Mouse (Mus musculus): ENCODE results near the gene Kcnj6. TPM values are rescaled to one million over a fixed set of nuclear protein-coding genes. Genes with fewer than 3 reads are reported as not detected.
A peak's percentile ranks its signal among the peaks of the same experiment; 100 is the strongest.

The Kcnj6 gene
- total and polyA plus RNA-seq, 2 experiments from 2014 or later = 1.5 to 8.7 TPM

DNA sequence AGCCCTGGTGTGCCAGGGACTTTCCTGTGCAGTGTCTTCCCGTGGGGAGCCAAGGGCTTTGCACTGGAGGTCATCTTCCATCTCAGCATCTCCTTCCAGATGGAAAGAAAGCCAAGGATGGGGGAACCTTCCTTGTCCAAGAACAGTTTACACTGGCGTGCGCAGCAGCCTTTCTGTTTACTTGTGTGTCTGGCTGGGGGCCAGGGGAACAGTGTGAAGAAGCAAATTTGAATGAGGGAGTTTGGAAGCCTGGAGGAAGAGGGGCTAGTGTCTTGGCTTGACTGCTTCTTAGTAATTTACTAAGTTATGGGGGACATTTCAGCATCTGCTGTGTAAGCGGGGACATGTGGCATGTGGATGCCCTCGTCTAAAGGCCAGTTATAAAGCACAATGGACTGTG, 50.7 kb downstream of the Kcnj6 start:
- no peak for TF ChIP-seq CTCF (IDR thresholded peaks at IDR 0.05; ENCODE audit: low read depth)
- Histone ChIP-seq H3K27me3 (ENCODE audit: insufficient read depth, low read length) (no peaks in the 10 kb centered on the region), H3K36me3 (ENCODE audit: insufficient read depth) (no peaks in the 10 kb centered on the region)

GRCm38 (mm10) chr16:94932702-94933101, 64.8 kb downstream of the Kcnj6 start:
- DNase-seq (no peak), ATAC-seq (no peak)
- Histone ChIP-seq H3K9ac (no peak overlapping the region), H3K9me3 (ENCODE audit: low read length) (no peaks in the 10 kb centered on the region), H3K4me1 (ENCODE audit: insufficient read depth) (peaks cover 9% of the 10 kb centered on the region), H3K27me3 (ENCODE audit: insufficient read depth, low read length) (no peaks in the 10 kb centered on the region), H3K4me2 (ENCODE audit: low read depth) (no peak overlapping the region), H3K36me3 (ENCODE audit: insufficient read depth) (no peaks in the 10 kb centered on the region), H3K27ac (ENCODE audit: low read depth, low read length) (no peak overlapping the region), H3K4me3 (ENCODE audit: low read depth, low read length) (no peak overlapping the region)
- TF ChIP-seq CTCF (IDR thresholded peaks at IDR 0.05; ENCODE audit: low read depth) = no peak
- WGBS = 86% methylated on average over 8 of the region's 8 CpGs

More for the DNA sequence above, 50.7 kb downstream of the Kcnj6 start:
- Histone ChIP-seq H3K27ac (ENCODE audit: low read depth, low read length) (no peak overlapping the region), H3K4me3 (ENCODE audit: low read depth, low read length) (no peak overlapping the region), H3K9me3 (ENCODE audit: low read length) (no peaks in the 10 kb centered on the region), H3K4me2 (ENCODE audit: low read depth) (no peak overlapping the region), H3K9ac (no peak overlapping the region), H3K4me1 (ENCODE audit: insufficient read depth) (no peaks in the 10 kb centered on the region)
- no peak for ATAC-seq
- 47% methylated on average over 5 of the region's 5 CpGs for WGBS
- DNase-seq = peak; percentile 26

DNA sequence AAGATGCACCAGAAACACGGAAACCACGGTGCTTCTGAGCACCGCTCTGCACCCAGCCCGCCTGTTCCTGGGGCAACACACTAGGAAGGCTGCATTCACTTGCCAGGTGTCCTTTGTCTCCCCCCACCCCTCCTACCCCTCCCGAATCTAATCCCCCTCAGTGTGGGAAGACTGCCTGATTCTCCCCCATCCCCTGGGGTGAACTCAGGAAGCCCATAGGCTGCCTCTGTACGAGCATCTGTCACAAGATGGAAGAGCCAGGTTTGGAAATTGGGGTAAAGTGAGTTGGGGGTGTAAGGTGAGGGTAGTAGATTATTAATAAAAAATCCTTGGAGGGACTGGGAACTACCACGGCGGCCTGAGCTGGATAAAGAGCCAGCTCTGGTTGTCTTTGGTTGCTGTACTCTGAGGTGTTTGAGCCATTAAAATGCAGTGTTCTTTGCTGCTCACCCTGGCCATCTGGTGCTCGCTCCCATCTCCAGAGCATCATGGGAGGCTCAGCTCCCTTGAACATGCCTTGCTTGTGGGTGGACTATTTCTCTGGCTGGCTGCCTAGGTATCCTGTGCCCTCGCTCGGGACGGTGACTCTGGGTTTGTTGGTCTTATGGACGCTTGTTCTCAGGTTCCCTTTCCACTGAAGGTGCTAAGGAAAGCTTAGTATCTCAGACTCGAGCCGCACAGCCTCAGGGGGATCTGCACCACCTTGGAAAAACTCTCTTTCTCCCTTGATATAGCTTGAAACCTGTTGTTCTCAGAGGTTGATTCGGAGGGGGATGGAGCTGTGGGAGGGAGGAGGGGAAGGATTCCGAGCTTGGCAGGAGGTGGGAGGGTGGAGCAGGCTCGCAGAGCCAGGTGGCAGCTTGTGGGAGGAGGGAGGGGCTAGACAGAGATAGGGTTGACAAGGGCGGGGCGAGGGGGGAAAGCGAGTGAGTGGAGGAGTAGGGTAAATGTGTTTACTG, 65.9 kb downstream of the Kcnj6 start:
- peak overlapping the region; percentile 29; the same call in 1 of the 2 replicates for H3K27ac ChIP-seq (ENCODE audit: low read depth, low read length)
- H3K4me3 ChIP-seq (ENCODE audit: low read depth, low read length) = no peak overlapping the region
- H3K9me3 ChIP-seq (ENCODE audit: low read length) = no peaks in the 10 kb centered on the region
- no peak overlapping the region for H3K9ac ChIP-seq
- no peaks in the 10 kb centered on the region for H3K36me3 ChIP-seq (ENCODE audit: insufficient read depth)
- H3K4me1 ChIP-seq (ENCODE audit: insufficient read depth) = peaks cover 9% of the 10 kb centered on the region
- no peaks in the 10 kb centered on the region for H3K27me3 ChIP-seq (ENCODE audit: insufficient read depth, low read length)
- peak; percentile 72 for ATAC-seq
- no peak for TF ChIP-seq CTCF (IDR thresholded peaks at IDR 0.05; ENCODE audit: low read depth)
- WGBS = 9% methylated on average over 21 of the region's 21 CpGs
- peak; percentile 55 for DNase-seq
- peak overlapping the region; percentile 35 for H3K4me2 ChIP-seq (ENCODE audit: low read depth)

- 14% methylated on average over 6 of the region's 6 CpGs for WGBS
- no peaks in the 10 kb centered on the region for H3K9me3 ChIP-seq (ENCODE audit: low read length)
- no peak overlapping the region for H3K4me2 ChIP-seq (ENCODE audit: low read depth)
- no peak overlapping the region for H3K4me3 ChIP-seq (ENCODE audit: low read depth, low read length)
- H3K36me3 ChIP-seq (ENCODE audit: insufficient read depth) = no peaks in the 10 kb centered on the region
- H3K27ac ChIP-seq (ENCODE audit: low read depth, low read length) = no peak overlapping the region
- no peaks in the 10 kb centered on the region for H3K4me1 ChIP-seq (ENCODE audit: insufficient read depth)
- ATAC-seq (no peak), DNase-seq (no peak)
- TF ChIP-seq CTCF (IDR thresholded peaks at IDR 0.05; ENCODE audit: low read depth) = no peak
- H3K9ac ChIP-seq = no peak overlapping the region
- H3K27me3 ChIP-seq (ENCODE audit: insufficient read depth, low read length) = no peaks in the 10 kb centered on the region
Measured at GRCm38 (mm10) chr16:94925364-94925763, 72.1 kb downstream of the Kcnj6 start.

DNA sequence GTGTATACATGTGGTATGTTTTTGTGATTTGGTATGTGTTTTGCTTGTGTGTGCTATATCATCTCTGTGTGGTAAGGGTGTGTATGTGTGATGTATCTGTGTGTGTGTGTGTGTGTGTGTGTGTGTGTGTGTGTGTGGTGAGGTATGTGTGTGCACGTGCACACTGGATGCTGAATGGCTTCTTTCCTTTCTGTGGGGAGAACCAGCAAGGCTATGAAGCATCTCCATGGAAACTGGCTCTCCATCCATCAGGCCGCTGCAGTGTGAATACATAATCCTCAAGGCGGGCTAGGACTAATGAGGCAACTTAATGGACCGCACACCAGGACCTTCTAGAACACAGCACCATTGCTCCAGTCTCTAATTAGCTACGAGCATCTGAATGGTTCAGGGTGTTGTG, 78.3 kb downstream of the Kcnj6 start:
- 11% methylated on average over 5 of the region's 5 CpGs for WGBS
- Histone ChIP-seq H3K4me3 (ENCODE audit: low read depth, low read length) (no peak overlapping the region), H3K9me3 (ENCODE audit: low read length) (no peaks in the 10 kb centered on the region), H3K36me3 (ENCODE audit: insufficient read depth) (no peaks in the 10 kb centered on the region), H3K27ac (ENCODE audit: low read depth, low read length) (no peak overlapping the region), H3K4me1 (ENCODE audit: insufficient read depth) (0 out of 2 replicates have a peak, but pooled peaks cover 3% of the 10 kb centered on the region), H3K27me3 (ENCODE audit: insufficient read depth, low read length) (no peaks in the 10 kb centered on the region), H3K4me2 (ENCODE audit: low read depth) (no peak overlapping the region), H3K9ac (no peak overlapping the region)
- peak; percentile 91 for ATAC-seq
- no peak for TF ChIP-seq CTCF (IDR thresholded peaks at IDR 0.05; ENCODE audit: low read depth)
- peak; percentile 57 for DNase-seq

- DNase-seq (no peak), ATAC-seq (no peak)
- TF ChIP-seq CTCF (IDR thresholded peaks at IDR 0.05; ENCODE audit: low read depth) = no peak
- Histone ChIP-seq H3K9ac (no peak overlapping the region), H3K4me2 (ENCODE audit: low read depth) (no peak overlapping the region), H3K27me3 (ENCODE audit: insufficient read depth, low read length) (no peaks in the 10 kb centered on the region), H3K4me1 (ENCODE audit: insufficient read depth) (no peaks in the 10 kb centered on the region), H3K36me3 (ENCODE audit: insufficient read depth) (no peaks in the 10 kb centered on the region), H3K4me3 (ENCODE audit: low read depth, low read length) (no peak overlapping the region), H3K9me3 (ENCODE audit: low read length) (no peaks in the 10 kb centered on the region), H3K27ac (ENCODE audit: low read depth, low read length) (no peak overlapping the region)
- WGBS = 83% methylated on average over 4 of the region's 4 CpGs
Measured at GRCm38 (mm10) chr16:94906026-94906425, 91.5 kb downstream of the Kcnj6 start.

DNA sequence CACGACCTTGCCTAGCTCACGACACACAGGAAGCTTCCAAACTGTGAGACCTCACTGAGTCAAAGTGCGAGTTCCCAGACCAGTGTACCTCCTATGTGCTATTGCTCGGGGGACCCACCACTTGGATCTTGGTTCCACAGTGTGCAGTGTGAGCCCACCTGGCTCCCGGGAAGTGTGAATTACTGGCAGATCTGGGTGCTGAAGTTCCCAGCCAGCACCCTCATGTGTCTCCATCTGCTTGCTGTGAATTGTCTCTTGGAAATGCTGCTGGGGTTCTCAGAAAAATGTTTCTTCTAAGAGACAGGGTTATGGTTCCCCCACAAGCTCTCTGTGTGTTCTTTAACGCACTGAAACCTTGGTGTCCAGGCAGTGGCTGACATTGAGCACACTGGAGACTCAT, 98.7 kb downstream of the Kcnj6 start:
- no peak overlapping the region for H3K4me3 ChIP-seq (ENCODE audit: low read depth, low read length)
- no peak for TF ChIP-seq CTCF (IDR thresholded peaks at IDR 0.05; ENCODE audit: low read depth)
- H3K4me1 ChIP-seq (ENCODE audit: insufficient read depth) = no peaks in the 10 kb centered on the region
- no peak overlapping the region for H3K4me2 ChIP-seq (ENCODE audit: low read depth)
- WGBS = 81% methylated on average over 6 of the region's 6 CpGs
- H3K27me3 ChIP-seq (ENCODE audit: insufficient read depth, low read length) = no peaks in the 10 kb centered on the region
- H3K36me3 ChIP-seq (ENCODE audit: insufficient read depth) = no peaks in the 10 kb centered on the region
- H3K9ac ChIP-seq = no peak overlapping the region
- ATAC-seq (no peak), DNase-seq (peak; percentile 52)
- no peaks in the 10 kb centered on the region for H3K9me3 ChIP-seq (ENCODE audit: low read length)
- H3K27ac ChIP-seq (ENCODE audit: low read depth, low read length) = no peak overlapping the region

Data from forebrain, postnatal 0 days (tissue).